Mouse (Mus musculus): ENCODE results near the gene Garnl3.

DNA sequence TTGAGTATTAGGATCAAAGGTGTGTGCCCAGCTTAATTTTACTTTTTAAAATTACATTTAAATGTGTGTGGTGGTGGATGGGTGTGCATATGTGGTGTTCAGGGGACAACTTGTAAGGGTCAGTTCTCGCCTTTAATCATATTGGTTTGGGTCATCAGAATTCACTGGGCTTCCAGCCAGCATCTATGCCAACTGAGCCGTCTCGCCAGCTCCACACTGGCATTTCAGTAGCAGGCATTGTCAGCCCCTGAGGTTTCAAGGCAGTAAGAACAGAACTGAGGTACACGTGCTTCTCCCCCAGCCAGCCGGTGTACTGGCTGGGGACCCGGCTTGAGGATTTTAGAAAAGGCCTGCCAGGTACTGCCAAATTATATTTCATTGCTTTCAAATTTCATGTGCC is 134.4 kb downstream of the Garnl3 start:
- no peak for TF ChIP-seq CTCF (IDR thresholded peaks at IDR 0.05; ENCODE audit: extremely low read depth, insufficient read depth, low read length)
- TF ChIP-seq POLR2A (IDR thresholded peaks at IDR 0.05; ENCODE audit: extremely low read depth, insufficient read depth, low read length), result no peak
